Mouse (Mus musculus) lung, adult 10 weeks (tissue): ENCODE measurements around the gene Flcn. TPM values are rescaled to one million over a fixed set of nuclear protein-coding genes. Genes with fewer than 3 reads are reported as not detected.

Experiments
- polyA plus RNA-seq: library from polyadenylated mRNA; stranded (reverse); fragments of 350-450 nt; fragmentation: Illumina TruSeq; extraction: RNeasy Lipid Tissue Mini Kit (QIAGEN cat#74804); gene quantifications from one replicate; pipeline ENCODE4 v1.2.3, GENCODE M21; 2014; ENCODE audit warnings: low read depth, low replicate concordance; ENCODE audit not compliant: insufficient read depth

Gene Flcn
- polyA plus RNA-seq, result 19.0 TPM

GRCm38 (mm10) chr11:59809670-59810474 is at the start of gene Flcn:
Gene Flcn (minus strand): TSS chr11:59810016.

GRCm38 (mm10) chr11:59839459-59840126 is 29.8 kb upstream of the Flcn start, which contains the start of gene Cops3:
Gene Cops3 (minus strand): TSS chr11:59839838.

GRCm38 (mm10) chr11:59839008-59839458 is 29.2 kb upstream of the Flcn start, which contains the start of gene Nt5m:
Gene Nt5m (plus strand): TSS chr11:59839447.

GRCm38 (mm10) chr11:59787199-59787781 is 22.5 kb downstream of the Flcn start, which contains the start of gene Pld6:
Gene Pld6 (minus strand): TSS chr11:59787645.

Other genes with a start within 250 kb of the Flcn start
- not detected for gene Olfr222, start 233.8 kb downstream of the Flcn start, polyA plus RNA-seq
- not detected for gene Olfr223, start 216.7 kb downstream of the Flcn start, polyA plus RNA-seq
- gene Mprip, start 148.7 kb downstream of the Flcn start, polyA plus RNA-seq, result 166 TPM
- gene Pld6, start 22.4 kb downstream of the Flcn start, polyA plus RNA-seq, result 0.27 TPM
- gene Nt5m, start 29.4 kb upstream of the Flcn start, polyA plus RNA-seq, result 12.8 TPM
- 49.2 TPM for gene Cops3, start 29.8 kb upstream of the Flcn start, polyA plus RNA-seq
- gene Med9, start 138.2 kb upstream of the Flcn start, polyA plus RNA-seq, result 15.4 TPM
- gene Rasd1, start 154.9 kb upstream of the Flcn start, polyA plus RNA-seq, result 5.3 TPM
- gene Pemt, start 236.5 kb upstream of the Flcn start, polyA plus RNA-seq, result 5.9 TPM